Mouse (Mus musculus) megakaryocyte, embryonic 14.5 days (primary cell): ENCODE data around the gene Ptpru. TPM values are rescaled to one million over a fixed set of nuclear protein-coding genes. Genes with fewer than 3 reads are reported as not detected.
"Not testable (repeated sequence)": the region's sequence is repeated elsewhere in the genome, so short reads cannot be mapped to it uniquely, and the experiment has no call there.

Source experiments
- H3K27me3 ChIP-seq: replicated peaks from 2 replicates; pipeline ENCODE3; 2012; ENCODE audit warnings: inconsistent platforms
- H3K36me3 ChIP-seq: replicated peaks from 2 replicates; pipeline ENCODE3; 2012; ENCODE audit warnings: low read length, inconsistent platforms, mixed read lengths
- H3K4me1 ChIP-seq: 2 replicates; pipeline ENCODE4 v1.6.1; 2012; ENCODE audit warnings: inconsistent platforms
- H3K4me3 ChIP-seq: replicated peaks from 2 replicates; pipeline ENCODE3; 2012; ENCODE audit warnings: moderate library complexity, mild to moderate bottlenecking, inconsistent platforms
- H3K9me3 ChIP-seq: 2 replicates; pipeline ENCODE4 v1.6.1; 2012; ENCODE audit warnings: inconsistent platforms
- FLI1 ChIP-seq: IDR thresholded peaks from 2 replicates; pipeline ENCODE4 v1.6.1; 2012; ENCODE audit warnings: low read length, inconsistent platforms, mixed read lengths
- GATA1 ChIP-seq: IDR thresholded peaks from 3 replicates; pipeline ENCODE4 v1.6.1; 2012; ENCODE audit warnings: mixed read lengths, low read length, inconsistent platforms, borderline replicate concordance
- polyA plus RNA-seq: library from polyadenylated mRNA; stranded (reverse); fragments of >175 nt; gene quantifications from 2 replicates; pipeline ENCODE4 v1.2.3, GENCODE M21; 2012; ENCODE audit warnings: low replicate concordance; ENCODE audit not compliant: insufficient read depth

Gene Ptpru
- polyA plus RNA-seq, 1 experiment: 0.07 TPM

- Histone ChIP-seq H3K9me3 (no peaks in the 10 kb centered on the region), H3K4me1 (no peaks in the 10 kb centered on the region), H3K27me3 (peaks cover 57% of the 10 kb centered on the region), H3K4me3 (no peak overlapping the region), H3K36me3 (no peaks in the 10 kb centered on the region)
- TF ChIP-seq GATA1 (no peak), FLI1 (no peak)
Observed at GRCm38 (mm10) chr4:131818926-131819325, 19.2 kb downstream of the Ptpru start.

GRCm38 (mm10) chr4:131815774-131816173 is 22.3 kb downstream of the Ptpru start:
- no peak overlapping the region for H3K4me3 ChIP-seq
- no peak for TF ChIP-seq GATA1
- no peak for TF ChIP-seq FLI1
- no peaks in the 10 kb centered on the region for H3K36me3 ChIP-seq
- H3K27me3 ChIP-seq: peaks cover 45% of the 10 kb centered on the region
- no peaks in the 10 kb centered on the region for H3K9me3 ChIP-seq
- no peaks in the 10 kb centered on the region for H3K4me1 ChIP-seq

- no peaks in the 10 kb centered on the region for H3K9me3 ChIP-seq
- no peaks in the 10 kb centered on the region for H3K36me3 ChIP-seq
- no peaks in the 10 kb centered on the region for H3K4me1 ChIP-seq
- no peak overlapping the region for H3K4me3 ChIP-seq
- no peak for TF ChIP-seq FLI1
- no peak for TF ChIP-seq GATA1
- H3K27me3 ChIP-seq: peaks cover 43% of the 10 kb centered on the region
Observed at GRCm38 (mm10) chr4:131814869-131815268, 23.2 kb downstream of the Ptpru start.

- Histone ChIP-seq H3K36me3 (no peaks in the 10 kb centered on the region), H3K4me1 (no peaks in the 10 kb centered on the region), H3K4me3 (no peak overlapping the region), H3K9me3 (no peaks in the 10 kb centered on the region), H3K27me3 (peaks cover 36% of the 10 kb centered on the region)
- TF ChIP-seq FLI1 (no peak), GATA1 (no peak)
Observed at GRCm38 (mm10) chr4:131813798-131814197, 24.3 kb downstream of the Ptpru start.

- H3K4me1 ChIP-seq: no peaks in the 10 kb centered on the region
Observed at GRCm38 (mm10) chr4:131812458-131812857, 25.6 kb downstream of the Ptpru start.

GRCm38 (mm10) chr4:131805255-131805654 is 32.8 kb downstream of the Ptpru start:
- TF ChIP-seq GATA1 (no peak), FLI1 (no peak)
- Histone ChIP-seq H3K36me3 (no peaks in the 10 kb centered on the region), H3K4me1 (no peaks in the 10 kb centered on the region)

More at GRCm38 (mm10) chr4:131812458-131812857, 25.6 kb downstream of the Ptpru start:
- Histone ChIP-seq H3K36me3 (no peaks in the 10 kb centered on the region), H3K27me3 (peaks cover 40% of the 10 kb centered on the region), H3K9me3 (no peaks in the 10 kb centered on the region), H3K4me3 (no peak overlapping the region)
- TF ChIP-seq FLI1: no peak
- TF ChIP-seq GATA1: no peak

GRCm38 (mm10) chr4:131804732-131805131 is 33.4 kb downstream of the Ptpru start:
- H3K4me1 ChIP-seq, H3K9me3 ChIP-seq, H3K4me3 ChIP-seq, H3K36me3 ChIP-seq: not testable (repeated sequence)
- H3K27me3 ChIP-seq: peaks cover 31% of the 10 kb centered on the region

More at GRCm38 (mm10) chr4:131805255-131805654, 32.8 kb downstream of the Ptpru start:
- Histone ChIP-seq H3K4me3 (no peak overlapping the region), H3K27me3 (peaks cover 34% of the 10 kb centered on the region), H3K9me3 (no peaks in the 10 kb centered on the region)

- Histone ChIP-seq H3K4me3 (no peak overlapping the region), H3K9me3 (no peaks in the 10 kb centered on the region), H3K4me1 (no peaks in the 10 kb centered on the region), H3K36me3 (no peaks in the 10 kb centered on the region), H3K27me3 (peaks cover 34% of the 10 kb centered on the region)
- TF ChIP-seq GATA1 (no peak), FLI1 (no peak)
Observed at GRCm38 (mm10) chr4:131803846-131804245, 34.2 kb downstream of the Ptpru start.

- no peaks in the 10 kb centered on the region for H3K36me3 ChIP-seq
- peaks cover 48% of the 10 kb centered on the region for H3K27me3 ChIP-seq
- no peaks in the 10 kb centered on the region for H3K4me1 ChIP-seq
- TF ChIP-seq FLI1 (no peak), GATA1 (no peak)
- no peak overlapping the region for H3K4me3 ChIP-seq
- H3K9me3 ChIP-seq: no peaks in the 10 kb centered on the region
Observed at GRCm38 (mm10) chr4:131798968-131799367, 39.1 kb downstream of the Ptpru start.

- Histone ChIP-seq H3K36me3 (no peaks in the 10 kb centered on the region), H3K9me3 (no peaks in the 10 kb centered on the region), H3K4me1 (no peaks in the 10 kb centered on the region), H3K4me3 (no peak overlapping the region), H3K27me3 (peaks cover 53% of the 10 kb centered on the region)
- TF ChIP-seq GATA1: no peak
- no peak for TF ChIP-seq FLI1
Observed at GRCm38 (mm10) chr4:131797920-131798319, 40.2 kb downstream of the Ptpru start.

GRCm38 (mm10) chr4:131797483-131797882 is 40.6 kb downstream of the Ptpru start:
- Histone ChIP-seq H3K4me3 (no peak overlapping the region), H3K4me1 (no peaks in the 10 kb centered on the region), H3K9me3 (no peaks in the 10 kb centered on the region), H3K36me3 (no peaks in the 10 kb centered on the region), H3K27me3 (peaks cover 53% of the 10 kb centered on the region)
- no peak for TF ChIP-seq GATA1
